Mouse (Mus musculus) lung, adult 10 weeks (tissue): Measurements from ENCODE around the gene Psmb8. TPM values are rescaled to one million over a fixed set of nuclear protein-coding genes. Genes with fewer than 3 reads are reported as not detected.

Experiments used
- polyA plus RNA-seq: library from polyadenylated mRNA; stranded (reverse); fragments of 350-450 nt; fragmentation: Illumina TruSeq; extraction: RNeasy Lipid Tissue Mini Kit (QIAGEN cat#74804); gene quantifications from one replicate; pipeline ENCODE4 v1.2.3, GENCODE M21; 2014; ENCODE audit warnings: low read depth, low replicate concordance; ENCODE audit not compliant: insufficient read depth

Gene Psmb8
- polyA plus RNA-seq: 140 TPM

GRCm38 (mm10) chr17:34196941-34197894, at the start of gene Psmb8:
TSS of gene Psmb8 (plus strand) at chr17:34197721.

GRCm38 (mm10) chr17:34152923-34153322, 44.6 kb upstream of the Psmb8 start, which contains the start of gene H2-DMb1:
TSS of gene H2-DMb1 (plus strand) at chr17:34153072.

DNA sequence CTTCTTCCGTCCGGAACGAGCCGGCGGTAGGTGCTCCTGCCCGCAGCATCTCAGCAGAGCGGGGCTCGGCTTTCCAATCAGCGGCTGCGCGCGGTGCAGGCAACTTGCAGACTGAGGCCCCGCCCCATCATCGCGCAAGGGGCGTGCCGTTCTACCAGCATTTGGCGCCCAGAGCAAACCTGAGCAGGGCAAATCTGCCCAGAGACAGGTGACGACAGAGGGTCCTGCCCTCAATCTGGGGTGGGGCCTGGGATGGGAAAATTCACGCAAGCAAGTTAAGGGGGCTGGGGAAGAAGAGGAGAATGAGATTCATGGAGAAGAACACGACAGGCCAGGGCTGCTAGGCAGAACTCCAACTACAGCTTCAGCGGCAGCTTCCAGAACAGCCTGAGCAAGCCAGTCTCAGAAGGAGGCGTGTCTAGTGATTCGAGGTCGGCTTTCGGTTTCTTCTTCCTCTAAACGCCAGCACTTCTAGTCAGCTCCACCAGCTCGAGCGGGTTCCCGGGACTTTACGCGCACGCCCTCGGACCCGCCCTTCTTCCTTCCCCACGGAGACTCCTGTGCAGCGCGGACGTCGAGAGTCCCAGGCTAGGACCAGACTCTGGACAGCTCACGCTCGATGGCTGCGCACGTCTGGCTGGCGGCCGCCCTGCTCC, 10.1 kb upstream of the Psmb8 start, which contains the start of the genes Tap1 and Psmb9:
TSS of gene Tap1 (plus strand) at position 293 of the 656 bp plus-strand sequence.
TSS of gene Psmb9 (minus strand) at position 504 of the 656 bp plus-strand sequence.

DNA sequence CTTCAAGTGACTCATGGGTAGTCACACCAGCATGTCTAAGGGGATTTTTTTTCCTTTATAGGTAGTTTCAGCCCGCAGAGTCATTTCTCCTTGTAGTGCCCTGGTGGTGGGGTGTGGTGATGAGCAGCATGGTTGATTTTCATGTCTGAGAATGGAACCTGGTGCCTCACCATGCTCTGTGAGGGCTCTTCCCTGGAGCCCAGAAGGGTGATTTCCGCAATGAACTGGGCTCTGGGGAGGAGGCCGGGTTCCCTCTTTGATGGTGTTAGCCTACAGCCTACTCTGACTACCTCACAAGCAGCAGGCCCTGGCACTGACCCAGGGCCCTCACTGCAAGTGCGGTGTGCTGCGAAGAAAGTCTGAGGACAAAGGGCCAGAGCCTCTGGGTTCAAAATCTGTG, 5.9 kb downstream of the Psmb8 start, which contains the start of gene Tap2:
TSS of gene Tap2 (plus strand) at position 84 of the 400 bp plus-strand sequence.

GRCm38 (mm10) chr17:34238706-34239105, 41.2 kb downstream of the Psmb8 start, which contains the start of gene H2-Ob:
TSS of gene H2-Ob (plus strand) at chr17:34238903.

Other genes starting within 250 kb of the Psmb8 start
- 5.8 TPM for gene B3galt4, start 246.2 kb upstream of the Psmb8 start, polyA plus RNA-seq
- gene Vps52, start 241.9 kb upstream of the Psmb8 start, polyA plus RNA-seq: 16.3 TPM
- 2,519 TPM for gene Rps18, start 241.7 kb upstream of the Psmb8 start, polyA plus RNA-seq
- 1,531 TPM for gene H2-K1, start 197.4 kb upstream of the Psmb8 start, polyA plus RNA-seq
- 21.8 TPM for gene Ring1, start 173.0 kb upstream of the Psmb8 start, polyA plus RNA-seq
- gene H2-Ke6, start 169.7 kb upstream of the Psmb8 start, polyA plus RNA-seq: 90.2 TPM
- 95.6 TPM for gene Slc39a7, start 166.0 kb upstream of the Psmb8 start, polyA plus RNA-seq
- gene Rxrb, start 165.9 kb upstream of the Psmb8 start, polyA plus RNA-seq: 33.6 TPM
- 1.1 TPM for gene Col11a2, start 158.3 kb upstream of the Psmb8 start, polyA plus RNA-seq
- gene H2-Oa, start 105.4 kb upstream of the Psmb8 start, polyA plus RNA-seq: 12.5 TPM
- 75.7 TPM for gene H2-DMa, start 78.2 kb upstream of the Psmb8 start, polyA plus RNA-seq
- gene Brd2, start 75.1 kb upstream of the Psmb8 start, polyA plus RNA-seq: 94.4 TPM
- 35.5 TPM for gene H2-DMb2, start 54.4 kb upstream of the Psmb8 start, polyA plus RNA-seq
- 64.1 TPM for gene H2-DMb1, start 44.6 kb upstream of the Psmb8 start, polyA plus RNA-seq
- gene Tap1, start 10.2 kb upstream of the Psmb8 start, polyA plus RNA-seq: 21.5 TPM
- 59.9 TPM for gene Psmb9, start 10.0 kb upstream of the Psmb8 start, polyA plus RNA-seq
- 47.7 TPM for gene Tap2, start 5.8 kb downstream of the Psmb8 start, polyA plus RNA-seq
- gene H2-Ob, start 41.2 kb downstream of the Psmb8 start, polyA plus RNA-seq: 28.6 TPM
- gene H2-Ab1, start 60.0 kb downstream of the Psmb8 start, polyA plus RNA-seq: 553 TPM
- gene H2-Aa, start 90.1 kb downstream of the Psmb8 start, polyA plus RNA-seq: 647 TPM
- gene H2-Eb1, start 108.1 kb downstream of the Psmb8 start, polyA plus RNA-seq: 475 TPM
- gene H2-Eb2, start 127.9 kb downstream of the Psmb8 start, polyA plus RNA-seq: 1.6 TPM
- gene Btnl2, start 157.1 kb downstream of the Psmb8 start, polyA plus RNA-seq: 0.20 TPM
- gene Btnl1, start 179.4 kb downstream of the Psmb8 start, polyA plus RNA-seq: not detected
- 0.24 TPM for gene BC051142, start 201.1 kb downstream of the Psmb8 start, polyA plus RNA-seq